Comparison of ENCODE assay signal across 8 mouse cellular contexts in genomic region chr19:5297903-5298800, GRCm38 (mm10). TPM values are rescaled to one million over a fixed set of nuclear protein-coding genes. Genes with fewer than 3 reads are reported as not detected.
A peak's percentile ranks its signal among the peaks of the same experiment; 100 is the strongest.
DNase-seq lines count a peak whose midpoint lies in the region; ATAC-seq and TF ChIP-seq lines count a peak whose summit lies in the region.

Gal3st3 (plus strand) TSS chr19:5298331.

- no peak within 1 kb of the TSS for H3K27ac ChIP-seq in testis, adult 2 months (ENCODE audit: control insufficient read depth, insufficient read depth, low read depth, low read length)
- peak within 1 kb of the TSS; percentile 83 for H3K27ac ChIP-seq in forebrain, embryonic 12.5 days
- H3K27ac ChIP-seq in intestine, embryonic 16.5 days (ENCODE audit: low read length): no peak within 1 kb of the TSS
- H3K27ac ChIP-seq in midbrain, embryonic 11.5 days (ENCODE audit: low read depth, low read length): peak within 1 kb of the TSS; percentile 70

- H3K9me3 ChIP-seq in forebrain, embryonic 12.5 days: no peaks in the 10 kb centered on the region
- no peaks in the 10 kb centered on the region for H3K9me3 ChIP-seq in intestine, embryonic 16.5 days (ENCODE audit: control insufficient read depth, low read length)
- H3K9me3 ChIP-seq in midbrain, embryonic 11.5 days (ENCODE audit: control insufficient read depth, low read length): no peaks in the 10 kb centered on the region

- H3K9ac ChIP-seq in forebrain, embryonic 12.5 days: peak within 1 kb of the TSS; percentile 89
- peak within 1 kb of the TSS; percentile 60 for H3K9ac ChIP-seq in intestine, embryonic 16.5 days (ENCODE audit: low read depth, low read length)
- H3K9ac ChIP-seq in midbrain, embryonic 11.5 days (ENCODE audit: low read length): peak within 1 kb of the TSS; percentile 87

- no peaks in the 10 kb centered on the region; the same call in 1 of the 2 replicates for H3K36me3 ChIP-seq in testis, adult 2 months (ENCODE audit: control insufficient read depth, insufficient read depth, low read length)
- H3K36me3 ChIP-seq in forebrain, embryonic 12.5 days (replicated peaks): peaks cover 10% of the 10 kb centered on the region
- H3K36me3 ChIP-seq in intestine, embryonic 16.5 days (ENCODE audit: control insufficient read depth, insufficient read depth, low read length): no peaks in the 10 kb centered on the region
- H3K36me3 ChIP-seq in midbrain, embryonic 11.5 days (ENCODE audit: control insufficient read depth, insufficient read depth, low read length): peaks cover 2% of the 10 kb centered on the region; the same call in 1 of the 2 replicates

- no peaks in the 10 kb centered on the region; the same call in none of the 2 replicates for H3K27me3 ChIP-seq in testis, adult 2 months (ENCODE audit: control insufficient read depth, insufficient read depth, low read length)
- no peaks in the 10 kb centered on the region for H3K27me3 ChIP-seq in forebrain, embryonic 12.5 days
- no peaks in the 10 kb centered on the region for H3K27me3 ChIP-seq in intestine, embryonic 16.5 days (replicated peaks; ENCODE audit: control insufficient read depth, insufficient read depth, low read length)
- H3K27me3 ChIP-seq in midbrain, embryonic 11.5 days (ENCODE audit: control insufficient read depth, insufficient read depth, low read length): no peaks in the 10 kb centered on the region

- DNase-seq in testis, postnatal 10 days (ENCODE audit: low spot score): no peak
- peak; percentile 93 for DNase-seq in midbrain, embryonic 11.5 days (ENCODE audit: low spot score, missing footprints)
- DNase-seq in urinary bladder, postnatal 36 days (ENCODE audit: low spot score in 2 of 2): no peak
- no peak for DNase-seq in thymus, postnatal 10 days (ENCODE audit: low spot score in 2 of 2)
- DNase-seq in adrenal gland, adult (ENCODE audit: inconsistent age in 2 of 2, low spot score in 1 of 2): no peak

- ATAC-seq in forebrain, embryonic 12.5 days (ENCODE audit: low FRiP score): peak; percentile 72
- ATAC-seq in intestine, embryonic 16.5 days: no peak
- peak; percentile 54 for ATAC-seq in midbrain, embryonic 11.5 days (ENCODE audit: low FRiP score)

- 5% methylated on average over 32 of the region's 32 CpGs for WGBS in forebrain, embryonic 12.5 days
- WGBS in intestine, embryonic 16.5 days: 12% methylated on average over 26 of the region's 32 CpGs
- WGBS in midbrain, embryonic 11.5 days: 5% methylated on average over 32 of the region's 32 CpGs

- H3K4me3 ChIP-seq in testis, adult 2 months (ENCODE audit: control insufficient read depth, low read depth, low read length): peak within 1 kb of the TSS; percentile 9; the same call in 1 of the 2 replicates
- peak within 1 kb of the TSS; percentile 62 for H3K4me3 ChIP-seq in forebrain, embryonic 12.5 days (replicated peaks)
- H3K4me3 ChIP-seq in intestine, embryonic 16.5 days (ENCODE audit: low read length): peak within 1 kb of the TSS; percentile 43
- H3K4me3 ChIP-seq in midbrain, embryonic 11.5 days (ENCODE audit: low read depth, low read length): peak within 1 kb of the TSS; percentile 58

- H3K4me1 ChIP-seq in testis, adult 2 months (ENCODE audit: control insufficient read depth, insufficient read depth, low read length): peaks cover 15% of the 10 kb centered on the region
- H3K4me1 ChIP-seq in forebrain, embryonic 12.5 days: peaks cover 40% of the 10 kb centered on the region
- peaks cover 9% of the 10 kb centered on the region for H3K4me1 ChIP-seq in intestine, embryonic 16.5 days (ENCODE audit: control insufficient read depth, insufficient read depth, low read length)
- H3K4me1 ChIP-seq in midbrain, embryonic 11.5 days (ENCODE audit: control insufficient read depth, insufficient read depth, low read length): peaks cover 19% of the 10 kb centered on the region

- TF ChIP-seq CTCF in testis, adult 2 months (IDR thresholded peaks at IDR 0.05; ENCODE audit: control insufficient read depth, insufficient read depth, insufficient replicate concordance, low read depth, low read length): no peak

- no peak for TF ChIP-seq POLR2A in testis, adult 2 months (IDR thresholded peaks at IDR 0.05; ENCODE audit: control insufficient read depth, low read depth, low read length)

- peak within 1 kb of the TSS; percentile 83 for H3K4me2 ChIP-seq in forebrain, embryonic 12.5 days
- peak within 1 kb of the TSS; percentile 60 for H3K4me2 ChIP-seq in intestine, embryonic 16.5 days (ENCODE audit: low read depth, low read length)
- H3K4me2 ChIP-seq in midbrain, embryonic 11.5 days: peak within 1 kb of the TSS; percentile 76

RNA-seq across cellular contexts. Expression of gene Gal3st3, which starts in this region (rescaled TPM):
- 2.2 and 2.4 TPM in 2 replicates for polyA plus RNA-seq in testis, adult 2 months (2012; rRNA removed)
- polyA plus RNA-seq in forebrain, embryonic 12.5 days (2016; fragmentation: Nextera tagmentation; extraction: Ambion mirVana): 17.5 and 21.8 TPM in 2 replicates
- 1.5 and 1.9 TPM in 2 replicates for polyA plus RNA-seq in intestine, embryonic 16.5 days (2015; fragmentation: Nextera tagmentation; extraction: Ambion mirVana)
- 15.6 TPM in 2 replicates for polyA plus RNA-seq in midbrain, embryonic 11.5 days (2014; fragmentation: Nextera tagmentation; extraction: Ambion mirVana)

Comparison
In these comparisons a context has a peak if more than half of its experiments do, and no peak if none do; other contexts are left out.
1. H3K27ac ChIP-seq: peak in forebrain, embryonic 12.5 days (single experiment) and midbrain, embryonic 11.5 days (single experiment); none in testis, adult 2 months (single experiment) and intestine, embryonic 16.5 days (single experiment).
2. H3K4me3 ChIP-seq: peak in every context shown above with its lines; median percentile 62 in forebrain, embryonic 12.5 days; 58 in midbrain, embryonic 11.5 days; 43 in intestine, embryonic 16.5 days; 9 in testis, adult 2 months.
3. Peak in every context shown above with its lines, with median percentiles within 50 percentile points of each other: H3K4me2 ChIP-seq and H3K9ac ChIP-seq.